Mouse (Mus musculus) brain, embryonic 14.5 days (tissue): Measurements from ENCODE around the gene Hgd.

Experiments used
- CTCF ChIP-seq: fragments of 200-500 bp; IDR thresholded peaks from 2 replicates; pipeline ENCODE4 v1.5.1; 2012; ENCODE audit warnings: inconsistent platforms, mild to moderate bottlenecking, moderate library complexity, borderline replicate concordance; ENCODE audit not compliant: insufficient read depth, insufficient read length; ENCODE audit errors: extremely low read depth
- POLR2A ChIP-seq: fragments of 200-500 bp; IDR thresholded peaks from 2 replicates; pipeline ENCODE4 v1.6.1; 2012; ENCODE audit warnings: mild to moderate bottlenecking, inconsistent platforms, borderline replicate concordance; ENCODE audit not compliant: poor library complexity, insufficient read depth, insufficient read length, severe bottlenecking; ENCODE audit errors: extremely low read depth

- TF ChIP-seq CTCF (no peak), POLR2A (no peak)
Measured at GRCm38 (mm10) chr16:37653058-37653457, 73.1 kb downstream of the Hgd start.
